Mouse (Mus musculus): Measurements from ENCODE around the gene Fam168a.
A peak's percentile ranks its signal among the peaks of the same experiment; 100 is the strongest.

- TF ChIP-seq EP300 (optimal IDR thresholded peaks at IDR 0.05) (no peak), CTCF (IDR thresholded peaks at IDR 0.05; ENCODE audit: low read depth) (peak; percentile 79)
These were observed 92.4 kb downstream of the Fam168a start for GRCm38 (mm10) chr7:100798810-100799209.
